Mouse (Mus musculus) cerebellum, adult 2 months (tissue): ENCODE data around the gene Snd1.

ENCODE experiments used
- CTCF ChIP-seq: fragments of 200-500 bp; IDR thresholded peaks from 2 replicates; pipeline ENCODE4 v1.5.1; 2011; ENCODE audit warnings: low read depth, mild to moderate bottlenecking, control low read depth, low read length, moderate library complexity, borderline replicate concordance; ENCODE audit not compliant: insufficient read depth
- POLR2A ChIP-seq: fragments of 200-500 bp; IDR thresholded peaks from 2 replicates; pipeline ENCODE4 v1.6.1; 2011; ENCODE audit warnings: low read length, control low read depth, borderline replicate concordance; ENCODE audit not compliant: insufficient read depth

- TF ChIP-seq CTCF = no peak
- TF ChIP-seq POLR2A = no peak
Measured at GRCm38 (mm10) chr6:28717203-28717844, 242.4 kb downstream of the Snd1 start.
